Mouse (Mus musculus) adrenal gland, postnatal 10 days (tissue): ENCODE measurements around the gene Chst11. TPM values are rescaled to one million over a fixed set of nuclear protein-coding genes. Genes with fewer than 3 reads are reported as not detected.

Experiments
- DNase-seq: peaks from one replicate; pipeline ENCODE4 v3.0.0; 2021; ENCODE audit warnings: mixed read lengths
- total RNA-seq, 2 experiments: library from RNA; stranded (reverse); gene quantifications; 2 replicates each; pipeline ENCODE4 v1.2.3; 2021

Gene Chst11
- total RNA-seq, 2 experiments from 2014 or later, result 23.2 to 23.3 TPM

DNA sequence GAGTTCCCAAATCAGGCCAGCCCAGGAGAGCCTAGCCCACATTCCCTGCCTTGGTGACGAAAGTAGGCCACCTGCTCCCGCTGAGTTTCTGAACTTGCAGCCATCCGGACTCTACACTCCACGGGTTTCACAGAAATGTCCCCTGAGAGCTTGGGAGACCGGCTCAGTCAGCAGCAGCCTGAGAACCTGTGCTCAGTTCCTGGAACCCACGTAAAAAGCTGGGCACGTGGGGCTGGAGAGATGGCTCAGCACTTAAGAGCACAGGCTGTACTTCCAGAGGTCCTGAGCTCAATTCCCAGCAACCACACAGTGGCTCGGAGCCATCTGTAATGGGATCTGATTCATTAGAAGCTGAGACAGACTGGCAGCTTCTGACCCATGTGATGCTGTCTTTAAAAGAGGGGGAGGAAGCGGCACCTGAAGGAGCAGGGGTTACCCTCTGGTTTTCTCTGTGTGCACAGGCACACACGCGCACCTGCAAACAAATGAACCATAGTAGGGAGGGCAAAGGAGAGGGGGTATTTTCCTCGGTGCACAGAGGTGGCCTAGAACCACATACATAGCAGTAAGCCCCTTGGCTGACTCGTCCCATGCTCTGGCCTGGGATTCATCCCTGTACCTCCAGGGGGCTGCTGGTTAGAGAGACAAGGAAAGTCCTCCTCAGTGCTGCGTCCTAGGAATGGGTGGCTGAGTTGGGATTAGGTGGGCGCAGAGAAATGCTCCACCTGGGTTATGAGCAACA is 196.7 kb downstream of the Chst11 start:
- peak; percentile 16 for DNase-seq

DNA sequence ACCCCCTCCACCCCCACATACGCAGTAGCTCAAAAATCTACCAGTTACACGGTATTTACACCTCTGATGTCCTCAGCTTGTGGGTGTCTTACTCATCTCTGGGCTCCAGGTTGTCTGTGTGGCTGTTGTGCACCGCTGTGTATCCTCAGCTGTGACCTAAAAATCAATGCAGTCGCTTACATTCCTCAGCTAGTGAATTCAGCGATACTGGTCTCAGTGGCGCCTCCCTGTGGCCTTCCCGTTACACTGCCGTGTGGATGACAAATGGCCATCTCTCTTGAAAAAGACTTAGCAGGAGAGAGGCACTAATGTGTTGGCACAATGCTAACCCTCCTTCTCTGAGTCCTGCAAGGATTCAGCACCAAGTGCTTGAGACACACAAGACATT is 197.3 kb downstream of the Chst11 start:
- peak; percentile 88 for DNase-seq

DNA sequence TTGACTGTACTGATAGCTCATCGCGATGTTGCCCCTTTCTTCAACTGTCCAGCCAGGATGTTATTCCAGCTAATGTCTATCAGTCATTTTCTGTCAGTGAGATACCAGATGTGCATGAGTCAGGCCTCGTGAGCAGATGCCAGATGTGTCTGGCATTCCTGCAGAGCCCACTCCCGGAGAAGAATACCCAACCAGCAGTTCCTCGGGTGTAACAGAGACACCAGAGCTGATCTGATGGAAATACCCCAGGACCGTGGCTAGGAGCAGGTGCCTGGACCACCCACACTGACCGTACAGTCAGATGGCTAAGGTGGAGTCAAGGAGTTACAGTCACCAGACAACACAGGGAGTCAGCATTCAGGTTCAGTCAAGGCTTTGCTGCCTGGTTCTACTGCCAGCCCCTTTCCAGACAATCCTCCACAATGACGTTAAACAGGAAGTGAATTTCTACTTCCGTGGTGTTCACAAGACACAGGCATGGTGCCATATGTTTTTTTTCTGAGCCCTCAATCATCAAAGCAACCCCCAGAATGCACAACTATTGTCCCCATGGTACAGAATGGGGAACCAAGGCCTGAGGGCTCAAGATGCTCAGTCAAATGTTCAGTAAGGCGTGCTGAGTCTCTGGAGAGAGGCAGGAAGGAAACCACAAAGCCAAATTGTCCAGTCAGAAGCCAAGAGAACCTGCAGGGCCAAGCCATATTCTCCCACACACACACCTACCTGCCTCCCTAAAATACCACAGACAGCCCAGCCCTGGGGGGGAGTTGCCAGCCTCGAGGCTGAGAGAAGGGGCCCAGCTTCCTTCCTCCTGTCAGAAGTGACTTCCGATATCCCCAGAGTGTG is 198.6 kb downstream of the Chst11 start:
- DNase-seq, result no peak

DNA sequence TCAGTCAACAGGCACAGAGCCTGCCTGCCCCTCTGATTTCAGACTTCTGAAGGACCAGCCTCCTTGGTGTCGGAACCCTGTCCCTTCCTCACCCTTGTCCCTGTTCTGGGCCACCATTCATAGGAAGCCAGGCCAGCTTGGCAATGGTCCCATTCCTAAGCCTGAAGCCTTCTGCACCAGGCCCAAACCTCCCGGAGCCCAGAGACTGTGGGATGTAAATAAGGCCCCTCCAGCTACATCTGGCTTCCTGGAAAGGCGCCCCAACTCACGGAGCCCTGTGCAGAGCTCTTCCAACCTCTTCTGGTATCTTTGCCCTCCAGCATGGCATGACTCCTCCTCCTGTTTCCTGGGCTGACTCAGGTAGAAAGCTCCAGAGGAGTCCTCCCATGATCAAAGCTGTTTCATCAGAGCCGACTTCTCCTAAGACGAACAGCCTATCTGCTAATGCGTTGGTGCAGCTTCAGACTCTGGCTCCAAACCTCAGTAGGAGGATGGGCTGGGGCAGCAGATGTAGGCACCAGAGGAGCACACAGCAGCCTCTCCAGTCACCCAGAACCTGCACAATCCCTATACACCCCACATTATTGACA is 199.3 kb downstream of the Chst11 start:
- DNase-seq, result peak; percentile 67

DNA sequence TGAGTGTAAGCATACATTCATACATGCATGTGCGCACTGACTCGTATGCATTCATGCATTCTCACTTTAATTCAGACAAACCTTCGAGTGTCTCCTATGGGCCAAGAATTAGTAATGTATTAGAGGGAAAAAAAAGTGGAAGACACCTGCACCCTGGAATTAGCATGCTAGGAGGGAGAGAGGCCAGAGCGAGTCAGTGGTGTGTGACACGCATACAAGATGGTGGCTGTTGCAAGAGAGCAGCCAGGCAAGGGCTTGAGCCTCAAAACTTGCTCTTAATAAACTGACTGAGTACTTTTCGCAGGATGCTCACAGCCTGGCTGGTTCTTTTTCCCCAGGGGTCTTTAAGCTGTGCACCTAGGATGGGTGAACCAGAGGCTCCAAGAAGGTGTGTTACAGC is 199.8 kb downstream of the Chst11 start:
- DNase-seq, result no peak

DNA sequence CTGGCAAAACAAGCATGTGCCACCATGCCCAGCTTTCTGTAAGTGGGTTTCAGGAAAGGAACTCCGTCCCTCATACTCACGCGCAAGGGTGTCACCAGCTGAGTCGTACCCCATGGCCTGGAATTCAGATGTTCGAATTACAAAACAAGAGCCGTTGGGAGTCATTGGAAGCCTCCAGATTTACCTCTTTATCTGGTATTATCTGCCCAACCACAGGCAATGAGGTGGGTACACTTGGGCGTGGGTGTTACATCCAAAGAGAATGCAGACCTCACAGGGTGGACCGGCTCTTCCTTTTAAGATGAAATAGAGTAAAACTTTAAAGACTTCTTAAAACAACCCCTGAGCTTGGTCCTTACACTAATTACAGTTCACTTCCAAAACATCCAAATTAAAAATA is 200.9 kb downstream of the Chst11 start:
- DNase-seq, result no peak

DNA sequence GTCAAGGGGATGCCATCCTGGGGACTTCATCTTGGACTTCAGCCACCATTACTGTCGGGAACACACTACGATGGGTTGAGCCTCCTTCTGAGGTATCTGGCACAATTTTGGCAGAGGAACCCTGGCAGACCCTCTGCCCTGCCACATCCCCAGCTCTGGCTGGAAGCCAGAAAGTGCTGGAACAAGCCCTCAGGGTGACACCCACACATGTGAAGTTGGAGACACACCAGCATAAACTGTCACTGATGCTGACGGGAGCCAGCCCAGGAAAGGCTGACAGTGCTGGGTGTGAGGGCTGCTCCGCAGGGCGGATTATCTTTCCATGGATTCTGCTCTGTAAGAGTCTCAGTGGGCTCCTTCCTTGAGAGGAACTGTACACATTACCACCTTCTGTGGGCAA is 201.7 kb downstream of the Chst11 start:
- DNase-seq, result no peak

DNA sequence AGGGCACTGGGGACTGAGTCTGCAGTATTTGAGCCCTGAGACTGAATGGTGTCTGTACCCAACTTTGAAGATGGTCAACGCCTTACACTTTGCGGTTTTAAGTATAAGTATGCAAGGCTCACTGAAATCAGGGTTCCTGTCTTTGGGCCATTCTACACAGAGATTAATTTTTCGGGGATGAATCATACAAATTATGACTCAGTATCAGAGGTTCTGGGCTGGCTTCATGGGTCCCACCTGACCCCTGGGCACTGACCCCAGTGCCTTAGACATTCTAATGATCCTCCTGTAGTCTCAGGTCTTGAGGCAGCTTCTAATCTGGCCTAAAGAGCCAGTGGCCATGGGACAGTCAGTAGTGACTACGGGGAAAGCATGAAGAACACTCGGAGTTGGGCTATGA is 203.8 kb downstream of the Chst11 start:
- DNase-seq, result no peak

DNA sequence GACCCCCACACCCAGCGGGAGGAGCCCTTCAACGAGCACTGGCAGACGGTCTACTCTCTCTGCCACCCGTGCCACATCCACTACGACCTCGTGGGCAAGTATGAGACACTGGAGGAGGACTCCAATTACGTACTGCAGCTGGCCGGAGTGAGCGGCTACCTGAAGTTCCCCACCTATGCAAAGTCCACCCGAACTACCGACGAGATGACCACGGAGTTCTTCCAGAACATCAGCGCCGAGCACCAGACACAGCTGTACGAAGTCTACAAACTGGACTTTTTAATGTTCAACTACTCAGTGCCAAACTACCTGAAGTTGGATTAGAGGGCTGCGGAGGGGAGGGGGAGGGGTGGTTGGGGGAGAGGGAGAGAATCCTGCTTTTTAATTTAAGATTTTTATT is 206.2 kb downstream of the Chst11 start:
- no peak for DNase-seq

DNA sequence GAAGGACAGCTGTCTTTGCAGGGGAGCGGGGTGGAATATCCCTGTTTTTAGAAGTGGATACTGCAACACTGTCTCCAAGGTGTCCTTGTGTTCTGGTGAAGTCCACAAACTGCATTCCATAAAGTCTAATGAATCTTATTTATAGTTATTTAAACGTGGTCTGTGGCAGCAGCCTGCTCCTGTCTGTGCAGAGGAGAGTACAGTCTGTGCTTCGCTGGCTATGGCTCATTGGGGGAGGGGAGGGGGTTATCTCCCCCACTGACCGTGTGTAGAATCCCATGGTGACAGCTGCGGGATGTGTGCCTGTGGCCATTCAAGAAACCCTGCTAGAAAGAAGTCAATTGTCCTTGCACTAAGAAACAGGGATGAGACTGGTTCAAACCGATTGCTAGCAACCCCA is 206.7 kb downstream of the Chst11 start:
- no peak for DNase-seq

DNA sequence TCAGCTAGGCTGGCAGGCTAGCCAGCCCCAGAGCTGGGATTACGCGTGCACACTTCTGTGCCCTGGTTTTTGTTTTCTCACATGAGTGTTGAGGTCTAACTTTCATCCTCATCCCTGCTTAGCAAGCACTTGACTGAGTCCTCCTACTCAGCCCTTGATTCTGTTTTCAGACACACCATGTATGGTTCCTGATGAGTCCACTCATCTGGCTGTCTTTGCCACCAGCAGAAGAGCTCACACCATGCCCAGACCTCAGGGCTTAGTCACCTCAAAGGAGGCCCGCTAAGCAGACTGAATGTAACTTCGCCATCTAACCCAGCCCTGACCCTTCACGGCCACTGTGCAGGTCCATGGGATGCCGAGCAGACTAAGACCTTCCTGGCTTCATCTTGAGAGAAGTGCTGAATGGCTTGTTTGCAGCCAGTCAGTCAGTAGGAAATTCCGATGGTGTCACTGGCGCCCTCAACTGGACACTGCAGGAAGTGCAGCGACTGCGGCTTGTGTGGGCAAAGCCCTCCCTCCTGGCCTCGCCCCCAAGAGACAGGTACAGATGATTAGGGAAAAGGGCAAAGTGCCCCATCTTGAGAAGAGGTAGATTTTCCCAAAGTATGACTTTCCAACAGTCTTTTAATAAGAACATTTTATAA is 212.5 kb downstream of the Chst11 start:
- peak; percentile 88 for DNase-seq

DNA sequence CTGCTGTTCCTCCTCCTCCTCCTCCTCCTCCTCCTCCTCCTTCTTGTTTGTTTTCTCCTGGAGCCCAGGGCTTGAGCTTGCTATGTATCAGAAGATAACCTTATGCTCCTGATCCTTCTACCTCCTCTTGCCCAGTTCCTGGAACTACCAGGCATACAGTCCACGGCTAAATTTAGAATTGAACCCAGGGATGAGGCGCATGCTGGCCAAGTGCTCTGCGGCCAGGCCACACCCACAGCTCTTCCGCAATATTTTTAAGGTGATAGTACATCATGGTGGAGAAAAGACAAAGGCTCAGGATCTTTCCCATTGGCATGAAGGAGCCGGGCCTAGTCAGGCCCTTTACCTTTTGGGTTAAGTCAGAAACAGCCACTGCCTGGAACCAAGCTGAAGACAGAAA is 213.4 kb downstream of the Chst11 start:
- no peak for DNase-seq

DNA sequence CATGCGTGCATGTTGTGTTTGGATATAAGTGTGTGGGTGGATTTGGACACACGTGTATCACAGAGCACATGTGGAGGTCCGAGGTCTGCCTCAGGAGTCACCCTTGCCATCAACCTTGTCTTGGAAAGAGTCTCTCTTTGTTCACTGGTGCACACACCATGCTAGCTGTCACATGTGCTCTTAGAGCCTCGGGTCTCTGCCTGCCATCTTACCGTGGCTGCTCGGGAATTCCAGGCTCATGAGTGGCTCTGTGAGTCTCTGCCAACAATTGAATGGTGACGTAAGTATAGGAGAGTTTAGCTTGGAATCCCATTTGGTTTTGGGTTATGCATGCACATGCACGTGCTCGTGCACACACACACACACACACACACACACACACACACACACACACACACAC is 214.0 kb downstream of the Chst11 start:
- no peak for DNase-seq

DNA sequence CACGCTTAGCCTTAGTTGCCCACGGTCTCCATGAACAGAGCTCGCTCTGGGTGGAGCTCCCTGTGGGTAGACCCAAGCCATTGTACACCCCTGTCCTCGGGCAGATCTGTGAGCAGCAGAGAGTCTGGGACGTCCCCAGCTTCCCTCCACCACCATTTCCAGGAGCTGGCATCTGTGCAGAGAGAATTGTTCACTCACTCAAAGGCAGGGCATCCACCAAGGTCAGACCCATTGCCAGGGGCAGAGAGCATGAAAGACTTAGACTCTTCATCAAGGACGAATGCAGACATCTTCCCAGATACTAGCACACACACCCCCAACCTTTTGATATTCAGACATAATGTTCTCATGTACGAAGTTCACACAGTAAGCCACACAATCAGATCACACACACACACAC is 216.2 kb downstream of the Chst11 start:
- DNase-seq, result peak; percentile 49

DNA sequence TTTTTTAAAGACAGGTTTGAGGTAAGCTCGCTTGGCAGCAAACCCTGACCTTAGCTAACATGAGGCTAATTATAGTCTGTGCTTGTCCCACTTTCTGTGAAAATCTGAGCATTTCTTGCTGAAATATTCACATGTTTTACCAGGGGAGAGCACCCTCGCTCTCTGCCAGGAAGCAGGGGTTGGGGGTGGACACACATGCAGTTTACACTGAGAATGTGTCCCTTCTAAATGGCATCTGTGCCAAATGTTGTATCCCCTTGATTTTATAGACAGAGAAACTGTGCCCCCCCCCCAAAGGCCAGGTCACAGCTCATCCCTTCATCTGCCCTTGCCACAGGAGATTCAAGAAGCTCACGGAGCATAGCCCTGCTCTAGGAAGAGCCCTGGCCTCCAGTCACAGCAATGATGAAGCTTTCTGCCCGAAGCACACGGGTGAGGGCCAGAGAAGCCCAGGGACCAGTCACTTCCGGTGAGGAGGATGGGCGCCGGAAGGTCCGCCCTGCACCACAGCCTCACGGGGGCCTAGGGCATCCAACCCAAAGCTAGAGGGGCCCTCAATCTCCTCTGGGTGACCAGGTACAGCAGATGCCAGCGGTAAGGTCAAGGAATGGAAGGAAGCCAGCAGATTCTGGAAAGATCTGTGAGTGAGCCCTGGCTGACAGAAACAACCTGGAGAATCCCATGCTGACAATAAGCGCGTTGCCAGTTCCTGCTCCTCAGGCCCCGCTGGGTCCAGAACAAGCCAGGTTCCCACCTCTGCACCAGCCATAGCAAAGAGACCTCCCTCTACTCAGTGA is 217.8 kb downstream of the Chst11 start:
- no peak for DNase-seq

DNA sequence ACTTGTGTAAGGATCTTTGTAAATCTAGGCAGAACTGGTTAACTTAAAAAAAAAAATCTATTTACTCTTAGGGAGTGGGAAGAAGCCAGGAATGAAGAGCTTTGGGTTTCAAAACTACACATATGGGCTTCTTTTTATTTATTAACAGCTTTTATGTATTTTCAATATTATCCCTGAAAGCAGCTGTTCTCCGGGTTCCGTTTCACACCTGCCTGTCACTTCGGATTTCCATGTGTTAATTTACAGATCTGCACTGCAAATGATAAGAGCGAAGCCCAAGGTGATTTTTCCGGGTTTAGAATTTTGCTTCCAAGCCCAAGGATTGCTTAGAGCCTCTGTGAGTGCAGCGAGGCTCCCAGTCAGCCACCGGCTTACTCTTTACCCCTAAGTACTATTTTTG is 223.1 kb downstream of the Chst11 start:
- no peak for DNase-seq

DNA sequence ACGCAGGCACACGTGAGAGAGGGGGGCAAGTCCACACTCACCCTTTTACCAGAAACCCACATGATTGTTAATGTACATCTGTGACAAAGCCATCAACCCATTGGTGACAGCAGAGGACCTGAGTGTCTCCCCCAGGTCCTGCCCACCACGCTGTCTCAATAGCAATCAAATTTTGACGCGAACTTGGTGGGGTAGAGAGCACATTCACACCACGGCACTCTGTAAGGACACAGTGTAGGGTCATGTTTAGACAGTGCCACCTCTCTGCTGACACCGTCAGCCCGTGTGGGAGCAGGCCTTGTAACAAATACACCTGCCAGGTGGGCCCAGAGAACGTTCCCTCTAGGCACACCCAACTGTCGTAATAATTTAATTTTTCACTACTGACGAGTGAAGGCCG is 224.1 kb downstream of the Chst11 start:
- DNase-seq, result no peak

DNA sequence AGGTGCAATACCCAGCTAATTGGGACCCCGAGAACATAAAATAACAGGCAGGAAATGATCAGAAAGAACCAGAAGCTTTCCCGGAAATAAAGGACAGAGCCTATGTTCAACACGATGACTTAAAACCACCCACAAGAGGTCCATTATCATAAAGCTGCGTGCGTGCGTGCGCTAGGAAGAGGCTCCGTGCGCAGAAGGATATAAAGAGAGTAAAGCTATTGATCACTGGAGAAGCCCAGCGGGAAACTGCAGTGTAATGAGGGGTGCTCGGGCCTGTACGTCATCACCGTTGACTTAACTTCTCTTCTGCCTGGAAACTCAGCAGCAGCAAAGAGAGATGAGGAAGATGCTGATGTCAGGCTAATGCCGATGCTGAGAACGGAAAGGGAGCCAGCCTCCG is 224.8 kb downstream of the Chst11 start:
- no peak for DNase-seq

DNA sequence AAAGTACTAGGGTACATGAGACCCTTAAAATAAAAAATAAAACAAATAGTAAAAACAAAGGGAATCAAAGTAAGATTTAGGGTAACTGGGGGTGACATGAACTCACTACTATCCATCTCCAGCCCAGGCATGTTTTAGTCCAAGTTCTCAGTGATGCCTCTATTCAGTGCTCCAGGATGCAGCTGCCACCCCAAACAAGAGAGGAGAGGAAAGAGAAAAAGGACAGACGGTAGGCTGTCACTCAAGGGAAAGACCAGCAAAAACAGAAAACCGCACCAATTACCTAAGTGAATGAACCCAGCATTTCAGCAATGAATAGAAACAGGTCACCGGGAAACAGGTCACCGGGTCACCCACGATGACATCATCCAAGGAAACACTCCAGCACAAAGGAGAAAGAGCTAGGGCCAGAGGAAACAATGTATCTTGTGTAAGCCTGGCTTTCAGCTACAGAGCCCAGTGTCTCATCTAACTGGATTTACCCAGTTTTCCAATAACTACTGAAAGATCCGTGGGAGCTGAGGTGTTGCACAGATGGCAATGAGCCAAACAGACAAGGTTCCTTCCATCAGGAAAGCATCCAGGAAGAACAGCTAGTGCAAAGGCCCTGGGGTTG is 225.8 kb downstream of the Chst11 start:
- no peak for DNase-seq

DNA sequence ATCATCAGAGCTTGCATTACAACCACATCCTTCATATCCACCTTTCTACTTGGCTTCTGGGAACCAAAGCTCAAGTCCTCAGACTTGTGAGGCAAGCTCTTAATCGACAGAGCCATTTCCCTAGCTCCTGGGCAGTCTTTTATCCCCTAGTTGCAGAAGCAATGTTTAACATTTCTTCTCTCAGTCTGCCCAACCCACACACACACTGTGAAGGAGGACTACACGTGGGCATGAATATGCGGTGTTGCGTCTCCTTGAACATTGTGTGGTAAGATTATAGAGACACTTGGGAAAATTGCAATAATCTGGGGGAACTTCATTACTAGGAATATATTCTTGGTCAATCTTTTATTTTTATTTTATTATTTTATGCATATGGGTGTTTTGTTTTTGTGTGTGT is 227.3 kb downstream of the Chst11 start:
- no peak for DNase-seq

DNA sequence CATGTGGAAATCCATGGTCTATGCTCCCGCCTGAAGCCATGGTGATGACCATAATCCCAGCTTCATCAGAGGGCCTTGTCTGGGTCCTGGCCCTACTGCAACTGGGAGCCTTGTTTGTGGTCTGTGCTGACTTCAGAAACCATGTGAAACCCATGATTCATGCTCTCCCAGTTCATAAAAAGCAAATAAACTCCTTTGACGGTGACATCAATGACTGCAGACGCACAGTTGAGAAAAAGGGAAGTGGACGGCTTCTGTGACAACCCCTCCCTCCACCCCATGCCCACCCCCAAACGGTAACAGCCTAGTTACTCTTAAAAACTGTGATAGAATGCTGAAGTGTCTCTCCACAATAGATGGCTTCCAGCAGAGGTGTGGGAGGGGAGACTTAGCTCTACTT is 230.3 kb downstream of the Chst11 start:
- DNase-seq, result no peak

DNA sequence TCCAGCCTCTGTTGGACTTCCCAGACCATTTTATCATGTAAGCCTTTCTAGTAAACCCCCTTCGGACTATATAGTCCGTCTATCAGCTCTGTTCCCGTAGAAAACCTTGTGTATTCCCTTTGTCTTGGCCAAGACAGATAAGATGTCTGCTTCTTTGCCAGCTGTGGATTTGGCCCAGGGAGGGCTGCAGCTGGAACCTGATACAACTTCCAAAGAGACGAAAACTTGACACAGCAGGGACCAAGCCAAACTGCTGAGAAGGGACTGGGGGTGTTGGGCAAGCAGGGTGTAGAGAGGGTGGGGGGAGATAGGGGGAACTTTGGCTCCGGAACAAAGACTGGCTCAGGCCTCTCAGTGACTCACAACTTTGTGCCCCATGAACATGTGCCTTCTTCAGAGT is 232.0 kb downstream of the Chst11 start:
- DNase-seq, result no peak
